Mouse (Mus musculus) gastrocnemius, postnatal 25 days (tissue): Measurements from ENCODE around the gene Ltb4r1. TPM values are rescaled to one million over a fixed set of nuclear protein-coding genes. Genes with fewer than 3 reads are reported as not detected.

Experiments used
- DNase-seq: peaks from one replicate; pipeline ENCODE4 v3.0.0; 2022
- total RNA-seq, 2 experiments: library from RNA; stranded (reverse); gene quantifications; 1 replicate in 1 of 2; 2 replicates in 1 of 2; pipeline ENCODE4 v1.2.3; 2021

Gene Ltb4r1
- total RNA-seq, 2 experiments from 2014 or later: not detected

- no peak for DNase-seq
Observed at GRCm38 (mm10) chr14:55747051-55747847, 18.5 kb upstream of the Ltb4r1 start.

- no peak for DNase-seq
Observed at GRCm38 (mm10) chr14:55757566-55757965, 8.2 kb upstream of the Ltb4r1 start.

- no peak for DNase-seq
Observed at GRCm38 (mm10) chr14:55758363-55758784, 7.4 kb upstream of the Ltb4r1 start, which contains the start of gene Cideb. Gene Cideb, minus strand, starts transcription at chr14:55758458.

- peak; percentile 57 for DNase-seq
Observed at GRCm38 (mm10) chr14:55760156-55760555, 5.6 kb upstream of the Ltb4r1 start.

GRCm38 (mm10) chr14:55761163-55761562 is 4.6 kb upstream of the Ltb4r1 start, which contains the start of gene Ltb4r2:
Gene Ltb4r2, plus strand, starts transcription at chr14:55761428.
- DNase-seq: no peak

- peak; percentile 49 for DNase-seq
Observed at GRCm38 (mm10) chr14:55762001-55762821, 3.6 kb upstream of the Ltb4r1 start.

- DNase-seq: no peak
Observed at GRCm38 (mm10) chr14:55763166-55763565, 2.6 kb upstream of the Ltb4r1 start.

GRCm38 (mm10) chr14:55767519-55768414 is 2.0 kb downstream of the Ltb4r1 start:
- DNase-seq: peak; percentile 55

- DNase-seq: no peak
Observed at GRCm38 (mm10) chr14:55768555-55768954, 2.8 kb downstream of the Ltb4r1 start.

- no peak for DNase-seq
Observed at GRCm38 (mm10) chr14:55769087-55769703, 3.4 kb downstream of the Ltb4r1 start.

GRCm38 (mm10) chr14:55776711-55777110 is 10.9 kb downstream of the Ltb4r1 start:
- no peak for DNase-seq

- no peak for DNase-seq
Observed at GRCm38 (mm10) chr14:55777176-55777575, 11.4 kb downstream of the Ltb4r1 start.

GRCm38 (mm10) chr14:55777806-55778205 is 12.0 kb downstream of the Ltb4r1 start:
- DNase-seq: no peak

GRCm38 (mm10) chr14:55778686-55779085 is 12.9 kb downstream of the Ltb4r1 start:
- DNase-seq: peak; percentile 3

GRCm38 (mm10) chr14:55779656-55780055 is 13.9 kb downstream of the Ltb4r1 start:
- peak; percentile 7 for DNase-seq

GRCm38 (mm10) chr14:55780736-55781135 is 15.0 kb downstream of the Ltb4r1 start:
- DNase-seq: peak; percentile 3

- peak; percentile 55 for DNase-seq
Observed at GRCm38 (mm10) chr14:55781310-55781709, 15.5 kb downstream of the Ltb4r1 start.

GRCm38 (mm10) chr14:55782361-55782960 is 16.7 kb downstream of the Ltb4r1 start:
- DNase-seq: peak; percentile 5

GRCm38 (mm10) chr14:55783171-55783957 is 17.6 kb downstream of the Ltb4r1 start:
- peak; percentile 33 for DNase-seq

GRCm38 (mm10) chr14:55783958-55784235 is 18.1 kb downstream of the Ltb4r1 start, which contains the start of gene Adcy4:
Gene Adcy4, minus strand, starts transcription at chr14:55784095.
- peak; percentile 11 for DNase-seq
